Mouse (Mus musculus) hindbrain, embryonic 13.5 days (tissue): ENCODE results near the gene Stx4a. TPM values are rescaled to one million over a fixed set of nuclear protein-coding genes. Genes with fewer than 3 reads are reported as not detected.
"Not testable (repeated sequence)": the region's sequence is repeated elsewhere in the genome, so short reads cannot be mapped to it uniquely, and the experiment has no call there.

Experiments used
- ATAC-seq: fragments of 200-750 bp; cut with Nextera tagmentation; 2 replicates; pipeline ENCODE4 v1.8.0; 2017; ENCODE audit warnings: moderate TSS enrichment; ENCODE audit not compliant: low FRiP score
- H3K27ac ChIP-seq: fragments of 300-500 bp; sonication (generic); 2 replicates; pipeline ENCODE4 v1.5.1; 2015; ENCODE audit warnings: inconsistent platforms, mild to moderate bottlenecking, moderate library complexity
- H3K27me3 ChIP-seq: fragments of 300-500 bp; sonication (generic); 2 replicates; pipeline ENCODE4 v1.6.1; 2015; ENCODE audit warnings: mild to moderate bottlenecking, inconsistent platforms
- H3K36me3 ChIP-seq: fragments of 300-500 bp; sonication (generic); 2 replicates; pipeline ENCODE4 v1.6.1; 2015; ENCODE audit warnings: mild to moderate bottlenecking, inconsistent platforms
- H3K4me1 ChIP-seq: fragments of 300-500 bp; sonication (generic); replicated peaks from 2 replicates; pipeline ENCODE4 v1.6.1; 2015; ENCODE audit warnings: inconsistent platforms
- H3K4me2 ChIP-seq: fragments of 300-500 bp; sonication (generic); 2 replicates; pipeline ENCODE4 v1.6.1; 2015; ENCODE audit warnings: inconsistent platforms, mild to moderate bottlenecking, moderate library complexity
- H3K4me3 ChIP-seq: fragments of 300-500 bp; sonication (generic); 2 replicates; pipeline ENCODE4 v1.5.1; 2015; ENCODE audit warnings: mild to moderate bottlenecking, inconsistent platforms
- H3K9ac ChIP-seq: fragments of 300-500 bp; sonication (generic); 2 replicates; pipeline ENCODE4 v1.6.1; 2015; ENCODE audit warnings: mild to moderate bottlenecking, inconsistent platforms
- H3K9me3 ChIP-seq: fragments of 300-500 bp; sonication (generic); 2 replicates; pipeline ENCODE4 v1.6.1; 2016; ENCODE audit warnings: inconsistent platforms
- WGBS: fragments of 180-500 bp; shearing (Covaris S2); methylation state at CpG from one replicate; pipeline ENCODE4 v1.1.7; 2015; 5-methylcytosine and 5-hydroxymethylcytosine counted together
- polyA plus RNA-seq: library from polyadenylated mRNA; unstranded; fragments of >200 nt; fragmentation: Nextera tagmentation; extraction: Ambion mirVana; gene quantifications from 2 replicates; pipeline ENCODE4 v1.2.1, GENCODE M21; 2015

Stx4a gene
- polyA plus RNA-seq, 1 experiment from 2014 or later: 22.2 TPM

DNA sequence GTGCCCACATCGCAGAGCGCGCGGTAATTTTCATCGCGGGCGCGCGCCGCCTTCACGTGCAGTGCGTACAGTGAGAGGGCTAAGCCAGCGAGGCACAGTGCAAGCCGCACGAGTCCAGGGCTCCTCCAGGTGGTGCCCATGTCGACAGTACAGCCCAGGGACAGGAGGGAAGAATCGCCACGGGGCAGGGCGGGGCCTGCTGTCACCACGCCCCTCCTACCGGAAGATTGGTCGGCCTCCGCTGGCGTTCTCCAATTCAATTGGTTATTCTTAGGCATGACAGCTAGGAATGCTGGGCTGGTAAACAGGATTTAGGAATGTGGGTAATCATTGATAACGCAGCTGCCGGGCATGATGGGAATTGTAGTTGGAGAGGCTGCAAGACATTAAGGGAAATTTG, 71.3 kb downstream of the Stx4a start, which contains the start of the genes Gm21974 and Vkorc1:
Gene Gm21974, minus strand, starts transcription at position 13 of the 400 bp plus-strand sequence.
Gene Vkorc1, minus strand, starts transcription at position 176 of the 400 bp plus-strand sequence.
- Histone ChIP-seq H3K4me3 (peak within 1 kb of the TSS; percentile 62), H3K4me2 (peak within 1 kb of the TSS; percentile 79), H3K36me3 (peaks cover 19% of the 10 kb centered on the region), H3K27me3 (peaks cover 2% of the 10 kb centered on the region; the same call in 1 of the 2 replicates), H3K27ac (peak within 1 kb of the TSS; percentile 82), H3K4me1 (peaks cover 14% of the 10 kb centered on the region), H3K9ac (peak within 1 kb of the TSS; percentile 78), H3K9me3 (no peaks in the 10 kb centered on the region)
- ATAC-seq: peak; percentile 99
- WGBS: under 1% methylated on average over 26 of the region's 26 CpGs

DNA sequence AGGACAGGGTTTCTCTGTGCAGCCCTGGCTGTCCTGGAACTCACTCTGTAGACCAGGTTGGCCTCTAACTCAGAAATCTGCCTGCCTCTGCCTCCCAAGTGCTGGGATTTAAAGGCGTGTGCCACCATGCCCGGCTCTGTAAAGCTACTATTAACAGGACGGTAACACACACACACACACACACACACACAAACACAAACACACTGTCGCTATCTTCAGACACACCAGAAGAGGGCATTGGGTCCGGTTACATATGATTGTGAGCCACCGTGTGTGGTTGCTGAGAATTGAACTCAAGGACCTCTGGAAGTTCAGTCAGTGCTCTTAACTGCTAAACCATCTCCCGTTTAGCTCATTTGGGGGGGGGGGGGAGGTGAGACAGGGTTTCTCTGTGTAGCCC, 71.8 kb downstream of the Stx4a start:
- H3K4me3 ChIP-seq: peak overlapping the region; percentile 62; the same call in 1 of the 2 replicates
- peak overlapping the region; percentile 79; the same call in 1 of the 2 replicates for H3K4me2 ChIP-seq
- ATAC-seq, H3K9me3 ChIP-seq, H3K9ac ChIP-seq, H3K27me3 ChIP-seq: not testable (repeated sequence)
- WGBS: 68% methylated on average over 7 of the region's 7 CpGs
- peak overlapping the region; percentile 48; the same call in 1 of the 2 replicates for H3K27ac ChIP-seq
- H3K36me3 ChIP-seq: peaks cover 15% of the 10 kb centered on the region
- peaks cover 14% of the 10 kb centered on the region for H3K4me1 ChIP-seq

DNA sequence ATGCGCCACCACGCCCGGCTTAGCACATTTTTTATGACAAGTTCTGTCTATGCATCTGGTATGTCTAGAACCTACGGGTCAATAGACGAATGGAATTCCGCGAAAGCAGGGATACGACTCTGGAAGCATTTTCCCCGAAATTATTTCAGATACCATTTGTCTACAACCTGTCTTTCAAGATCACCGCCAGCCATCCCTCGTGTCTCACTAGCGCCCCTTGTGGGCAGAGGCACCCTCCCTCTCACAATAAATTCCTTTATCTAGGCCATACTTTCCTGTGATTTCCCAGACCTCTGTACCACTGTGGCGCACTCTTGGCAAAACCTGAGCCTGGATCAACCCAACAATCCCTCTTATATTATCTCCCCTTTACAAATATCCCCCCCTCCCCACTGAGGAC, 72.3 kb downstream of the Stx4a start:
- peaks cover 14% of the 10 kb centered on the region for H3K4me1 ChIP-seq
- no peak overlapping the region for H3K9ac ChIP-seq
- H3K36me3 ChIP-seq: peaks cover 12% of the 10 kb centered on the region
- no peak overlapping the region for H3K4me2 ChIP-seq
- peaks cover 2% of the 10 kb centered on the region; the same call in 1 of the 2 replicates for H3K27me3 ChIP-seq
- no peak overlapping the region for H3K27ac ChIP-seq
- 67% methylated on average over 13 of the region's 13 CpGs for WGBS
- H3K9me3 ChIP-seq: no peaks in the 10 kb centered on the region
- H3K4me3 ChIP-seq: no peak overlapping the region
- no peak for ATAC-seq

DNA sequence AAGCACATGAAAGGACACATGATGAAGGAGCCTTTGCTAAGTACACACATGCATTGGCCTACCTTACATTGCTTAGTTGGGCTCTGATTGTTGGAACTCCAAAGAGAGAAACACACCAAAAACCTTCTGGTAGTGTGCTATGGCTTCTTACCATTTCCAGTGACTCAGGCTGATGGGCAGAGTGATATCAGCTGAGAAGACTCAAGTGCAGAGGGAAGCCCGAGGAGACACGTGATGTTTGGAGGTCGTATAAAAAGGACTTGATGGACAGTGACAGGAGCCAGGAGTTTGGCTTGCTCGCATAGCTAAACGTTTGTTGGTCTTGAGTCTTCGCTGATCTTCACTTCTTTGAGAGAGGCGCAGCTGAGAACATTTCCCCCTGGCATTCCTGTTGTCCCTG, 73.4 kb downstream of the Stx4a start:
- peaks cover 2% of the 10 kb centered on the region; the same call in 1 of the 2 replicates for H3K27me3 ChIP-seq
- ATAC-seq: no peak
- H3K4me2 ChIP-seq: no peak overlapping the region
- H3K9me3 ChIP-seq: no peaks in the 10 kb centered on the region
- 91% methylated on average over 7 of the region's 7 CpGs for WGBS
- peaks cover 14% of the 10 kb centered on the region for H3K4me1 ChIP-seq
- no peak overlapping the region for H3K9ac ChIP-seq
- no peak overlapping the region for H3K27ac ChIP-seq
- peaks cover 9% of the 10 kb centered on the region for H3K36me3 ChIP-seq
- no peak overlapping the region for H3K4me3 ChIP-seq

DNA sequence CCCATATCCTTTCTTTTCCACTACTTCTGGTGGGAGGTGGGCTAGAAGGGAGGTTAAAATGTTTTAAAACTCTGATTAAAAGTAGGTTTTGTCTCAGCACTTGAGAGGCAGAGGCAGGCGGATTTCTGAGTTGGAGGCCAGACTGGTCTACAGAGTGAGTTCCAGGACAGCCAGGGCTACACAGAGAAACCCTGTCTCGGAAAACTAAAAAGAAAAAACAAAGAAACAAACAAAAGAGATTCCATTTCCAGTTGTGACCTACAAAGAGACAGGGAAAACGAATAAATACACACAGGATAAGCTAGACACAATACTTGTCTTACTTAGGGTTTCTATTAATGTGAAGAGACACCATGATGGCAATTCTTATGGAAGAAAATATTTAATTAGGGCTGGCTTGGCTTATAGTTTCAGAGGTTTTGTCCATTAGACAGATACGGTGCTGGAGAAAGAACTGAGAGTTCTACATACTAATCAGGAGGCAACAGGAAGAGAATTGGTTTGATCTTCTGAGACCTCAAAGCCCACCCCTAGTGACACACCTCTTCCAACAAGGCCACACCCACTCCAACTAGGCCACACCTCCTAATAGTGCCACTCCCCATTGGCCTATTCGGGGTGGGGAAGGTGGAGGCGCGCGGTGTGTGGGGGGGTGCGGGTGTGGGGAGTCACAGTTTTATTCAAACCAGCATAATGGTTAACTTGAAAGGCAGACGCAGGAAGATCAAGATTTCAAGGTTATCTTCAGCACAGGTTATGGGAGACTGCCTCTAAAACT, 74.3 kb downstream of the Stx4a start:
- no peak for ATAC-seq
- Histone ChIP-seq H3K9me3 (no peaks in the 10 kb centered on the region), H3K4me3 (no peak overlapping the region), H3K27ac (no peak overlapping the region), H3K36me3 (peaks cover under 1% of the 10 kb centered on the region), H3K4me1 (peaks cover 14% of the 10 kb centered on the region), H3K4me2 (no peak overlapping the region), H3K27me3 (peaks cover 2% of the 10 kb centered on the region; the same call in 1 of the 2 replicates), H3K9ac (no peak overlapping the region)
- 40% methylated on average over 10 of the region's 10 CpGs for WGBS

Other genes with a start within 250 kb of the Stx4a start
- gene Ccdc189, start 235.7 kb upstream of the Stx4a start, polyA plus RNA-seq: 10.7 and 13.0 TPM in 2 replicates
- 49.9 and 50.5 TPM in 2 replicates for gene Rnf40, start 235.5 kb upstream of the Stx4a start, polyA plus RNA-seq
- 22.2 and 25.0 TPM in 2 replicates for gene Zfp629, start 208.5 kb upstream of the Stx4a start, polyA plus RNA-seq
- gene Bcl7c, start 115.4 kb upstream of the Stx4a start, polyA plus RNA-seq: 47.0 and 50.8 TPM in 2 replicates
- gene Ctf1, start 111.6 kb upstream of the Stx4a start, polyA plus RNA-seq: 2.8 and 3.3 TPM in 2 replicates
- gene Ctf2, start 92.1 kb upstream of the Stx4a start, polyA plus RNA-seq: 0.18 TPM in 1 of 2 replicates, not detected in the other
- 9.0 and 9.3 TPM in 2 replicates for gene Fbxl19, start 79.8 kb upstream of the Stx4a start, polyA plus RNA-seq
- gene Orai3, start 54.5 kb upstream of the Stx4a start, polyA plus RNA-seq: 8.0 and 9.1 TPM in 2 replicates
- gene Setd1a, start 47.6 kb upstream of the Stx4a start, polyA plus RNA-seq: 17.8 and 20.9 TPM in 2 replicates
- not detected in 2 replicates for gene Gm49388, start 38.7 kb upstream of the Stx4a start, polyA plus RNA-seq
- 9.6 TPM in 2 replicates for gene Hsd3b7, start 23.7 kb upstream of the Stx4a start, polyA plus RNA-seq
- gene Stx1b, start 255 bp downstream of the Stx4a start, polyA plus RNA-seq: 38.7 and 40.9 TPM in 2 replicates
- gene Zfp646, start 51.9 kb downstream of the Stx4a start, polyA plus RNA-seq: 11.0 TPM in 2 replicates
- 37.9 and 39.3 TPM in 2 replicates for gene Zfp668, start 52.5 kb downstream of the Stx4a start, polyA plus RNA-seq
- gene Prss53, start 66.7 kb downstream of the Stx4a start, polyA plus RNA-seq: 0.58 and 0.82 TPM in 2 replicates
- gene Gm21974, start 71.2 kb downstream of the Stx4a start, polyA plus RNA-seq: 0.61 TPM in 1 of 2 replicates, not detected in the other
- gene Vkorc1, start 71.3 kb downstream of the Stx4a start, polyA plus RNA-seq: 67.6 and 71.1 TPM in 2 replicates
- gene Bckdk, start 79.8 kb downstream of the Stx4a start, polyA plus RNA-seq: 59.7 and 66.8 TPM in 2 replicates
- 47.1 and 50.9 TPM in 2 replicates for gene Kat8, start 88.2 kb downstream of the Stx4a start, polyA plus RNA-seq
- gene Prss8, start 105.8 kb downstream of the Stx4a start, polyA plus RNA-seq: 0.26 and 0.30 TPM in 2 replicates
- 11.8 and 13.3 TPM in 2 replicates for gene Prss36, start 122.4 kb downstream of the Stx4a start, polyA plus RNA-seq
- 397 and 402 TPM in 2 replicates for gene Fus, start 143.2 kb downstream of the Stx4a start, polyA plus RNA-seq
- 6.5 and 8.2 TPM in 2 replicates for gene Pycard, start 169.6 kb downstream of the Stx4a start, polyA plus RNA-seq
- 0.13 TPM in 1 of 2 replicates, not detected in the other for gene Trim72, start 179.7 kb downstream of the Stx4a start, polyA plus RNA-seq
- 1.1 and 1.4 TPM in 2 replicates for gene Itgam, start 238.3 kb downstream of the Stx4a start, polyA plus RNA-seq
- gene Gm49368, start 238.4 kb downstream of the Stx4a start, polyA plus RNA-seq: not detected in 2 replicates